Mouse (Mus musculus) right cerebral cortex, postnatal 14 days (tissue): ENCODE data around the gene Agbl5.

Experiments used
- DNase-seq: peaks from one replicate; pipeline ENCODE4 v3.0.0; 2022

The Agbl5 gene

GRCm38 (mm10) chr5:30921256-30922033 is 33.0 kb downstream of the Agbl5 start, which contains the start of gene Khk:
TSS of gene Khk (plus strand) at chr5:30921431.
- DNase-seq: peak; percentile 94

GRCm38 (mm10) chr5:30922581-30923041 is 34.1 kb downstream of the Agbl5 start:
- no peak for DNase-seq

GRCm38 (mm10) chr5:30923119-30923518 is 34.6 kb downstream of the Agbl5 start:
- no peak for DNase-seq

- no peak for DNase-seq
Measured at GRCm38 (mm10) chr5:30924614-30925013, 36.1 kb downstream of the Agbl5 start.

DNA sequence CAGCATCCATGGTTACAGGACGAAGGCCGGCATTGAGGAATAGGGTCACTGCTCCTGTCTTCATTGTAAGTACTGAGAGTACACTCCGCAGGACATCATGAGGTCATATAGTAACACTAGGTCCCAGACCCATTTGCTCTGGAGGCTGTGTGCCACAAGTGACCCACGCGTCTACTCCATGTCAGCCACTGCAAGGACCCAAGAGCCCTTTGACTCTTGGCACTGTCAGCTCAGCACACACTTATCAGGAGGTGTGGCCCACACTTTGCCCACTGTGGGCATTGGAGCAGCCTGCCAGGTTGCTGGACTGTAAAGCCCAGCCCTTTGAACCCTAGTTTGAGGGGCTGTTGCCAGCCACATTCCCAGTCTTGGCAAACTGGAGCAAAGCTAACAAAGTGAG is 36.7 kb downstream of the Agbl5 start:
- no peak for DNase-seq

- no peak for DNase-seq
Measured at GRCm38 (mm10) chr5:30926073-30926472, 37.6 kb downstream of the Agbl5 start.

GRCm38 (mm10) chr5:30927945-30928529 is 39.5 kb downstream of the Agbl5 start:
- peak; percentile 46 for DNase-seq

DNA sequence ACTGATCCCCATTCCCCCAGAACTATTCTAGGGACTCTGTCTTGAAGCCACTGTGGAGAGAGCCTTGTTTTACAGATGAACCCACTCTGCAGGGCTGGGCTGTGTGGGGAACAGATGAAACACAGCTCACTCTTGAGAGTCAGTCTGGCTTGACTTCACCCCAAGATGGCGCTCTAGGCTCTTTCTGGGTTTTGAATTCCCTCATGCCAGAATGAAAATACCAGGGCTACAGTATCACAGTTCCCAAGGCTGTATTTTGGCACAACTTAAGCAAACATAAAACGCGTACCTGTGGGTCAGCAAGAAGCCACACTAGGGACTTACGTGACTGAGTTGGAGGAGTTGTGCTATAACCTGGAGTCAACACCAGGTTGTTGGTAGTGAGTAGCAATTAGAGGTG is 41.6 kb downstream of the Agbl5 start:
- peak; percentile 86 for DNase-seq

DNA sequence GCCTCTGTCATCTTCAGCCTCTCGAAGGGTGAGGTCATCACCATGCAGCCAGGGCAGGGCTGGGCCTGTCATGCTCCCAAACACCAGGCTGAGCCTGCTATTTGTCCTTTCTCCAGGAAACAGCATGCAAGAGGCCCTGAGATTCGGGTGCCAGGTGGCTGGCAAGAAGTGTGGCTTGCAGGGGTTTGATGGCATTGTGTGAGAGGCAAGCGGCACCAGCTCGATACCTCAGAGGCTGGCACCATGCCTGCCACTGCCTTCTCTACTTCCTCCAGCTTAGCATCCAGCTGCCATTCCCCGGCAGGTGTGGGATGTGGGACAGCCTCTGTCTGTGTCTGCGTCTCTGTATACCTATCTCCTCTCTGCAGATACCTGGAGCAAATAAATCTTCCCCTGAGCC is 42.4 kb downstream of the Agbl5 start:
- no peak for DNase-seq

- DNase-seq: no peak
Measured at GRCm38 (mm10) chr5:30931378-30931777, 42.9 kb downstream of the Agbl5 start.

DNA sequence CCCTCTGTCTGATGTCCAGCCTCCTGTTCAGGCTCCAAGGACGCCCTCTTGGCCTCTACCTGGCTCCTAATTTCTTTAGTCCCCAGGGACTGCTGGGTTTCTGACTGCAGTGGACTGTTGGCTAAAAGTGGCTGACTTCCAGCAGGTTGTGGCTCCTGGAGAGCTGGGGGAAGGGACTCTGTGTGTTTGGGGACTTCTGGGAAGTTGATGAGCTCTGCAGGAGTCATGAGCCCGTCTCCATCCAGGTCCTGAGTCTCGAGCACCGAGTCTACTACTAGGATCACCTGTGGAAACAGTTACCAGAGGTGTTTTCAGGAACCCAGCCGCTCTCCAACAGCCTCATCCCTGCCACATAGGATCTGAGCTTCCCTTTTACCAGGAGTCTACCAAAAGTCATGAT is 45.2 kb downstream of the Agbl5 start:
- no peak for DNase-seq

- no peak for DNase-seq
Measured at GRCm38 (mm10) chr5:30934725-30935461, 46.4 kb downstream of the Agbl5 start.

GRCm38 (mm10) chr5:30943004-30943403 is 54.5 kb downstream of the Agbl5 start:
- DNase-seq: no peak

DNA sequence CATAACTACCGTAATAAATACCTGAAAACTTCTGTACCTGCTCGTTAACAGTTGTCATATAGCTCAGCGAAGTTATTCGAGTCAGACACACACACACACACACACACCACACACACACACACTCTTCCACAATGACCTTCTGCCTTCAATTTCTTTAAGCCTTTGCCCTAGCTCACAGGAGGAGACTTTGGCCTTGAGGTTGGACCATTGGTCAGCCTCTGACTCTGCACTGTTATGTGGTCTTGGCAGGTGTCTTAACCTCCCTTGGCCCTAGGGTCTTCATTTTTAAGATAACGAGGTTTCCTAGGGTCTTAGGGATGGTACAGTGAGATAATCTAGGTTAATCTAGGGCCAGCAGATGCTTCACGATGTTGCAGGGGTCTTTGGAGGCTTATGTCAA is 55.9 kb downstream of the Agbl5 start:
- DNase-seq: no peak

DNA sequence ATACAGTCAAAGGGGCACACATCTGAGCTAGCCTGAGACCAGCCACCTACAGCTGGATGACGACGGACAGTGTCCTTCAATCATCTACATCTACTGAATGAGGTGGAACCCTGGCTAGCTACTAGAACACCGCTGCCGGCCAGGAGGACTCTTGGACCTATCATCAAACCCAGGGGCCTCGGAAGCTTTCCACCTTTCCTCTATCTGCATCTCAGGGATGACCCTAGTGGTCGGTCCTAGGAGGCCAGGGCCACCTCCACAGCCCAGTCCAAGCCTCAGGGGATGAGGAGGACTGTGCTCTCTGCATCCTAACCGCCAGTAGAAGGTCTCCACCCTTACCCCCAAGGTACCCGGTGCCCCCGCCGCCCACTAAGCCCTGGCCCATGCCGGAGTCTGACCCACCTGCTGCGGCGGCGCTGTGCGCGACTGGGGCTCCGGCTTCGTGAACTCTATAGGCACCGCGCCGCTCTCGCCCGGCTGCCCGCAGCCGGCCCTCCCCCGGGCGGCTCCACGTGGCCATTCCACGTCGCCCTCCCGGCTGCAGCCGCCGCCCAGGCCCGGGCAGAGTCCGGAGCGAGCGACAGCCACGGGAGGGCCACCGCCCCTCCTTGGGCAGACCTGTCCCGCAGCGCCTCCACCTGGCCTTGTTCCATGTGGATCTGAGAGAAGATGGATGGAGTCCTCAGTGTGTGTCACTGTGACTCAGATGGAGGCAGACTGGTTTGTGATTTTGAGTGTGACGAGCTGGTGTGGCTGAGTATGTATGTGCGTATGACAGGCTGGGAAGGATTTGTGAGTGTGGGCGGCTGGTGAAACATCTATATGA is 56.7 kb downstream of the Agbl5 start, which contains the start of gene Cgref1:
Cgref1 (minus strand) TSS at position 636 of the 826 bp plus-strand sequence.
- peak; percentile 76 for DNase-seq

GRCm38 (mm10) chr5:30948620-30949019 is 60.1 kb downstream of the Agbl5 start:
- DNase-seq: no peak

DNA sequence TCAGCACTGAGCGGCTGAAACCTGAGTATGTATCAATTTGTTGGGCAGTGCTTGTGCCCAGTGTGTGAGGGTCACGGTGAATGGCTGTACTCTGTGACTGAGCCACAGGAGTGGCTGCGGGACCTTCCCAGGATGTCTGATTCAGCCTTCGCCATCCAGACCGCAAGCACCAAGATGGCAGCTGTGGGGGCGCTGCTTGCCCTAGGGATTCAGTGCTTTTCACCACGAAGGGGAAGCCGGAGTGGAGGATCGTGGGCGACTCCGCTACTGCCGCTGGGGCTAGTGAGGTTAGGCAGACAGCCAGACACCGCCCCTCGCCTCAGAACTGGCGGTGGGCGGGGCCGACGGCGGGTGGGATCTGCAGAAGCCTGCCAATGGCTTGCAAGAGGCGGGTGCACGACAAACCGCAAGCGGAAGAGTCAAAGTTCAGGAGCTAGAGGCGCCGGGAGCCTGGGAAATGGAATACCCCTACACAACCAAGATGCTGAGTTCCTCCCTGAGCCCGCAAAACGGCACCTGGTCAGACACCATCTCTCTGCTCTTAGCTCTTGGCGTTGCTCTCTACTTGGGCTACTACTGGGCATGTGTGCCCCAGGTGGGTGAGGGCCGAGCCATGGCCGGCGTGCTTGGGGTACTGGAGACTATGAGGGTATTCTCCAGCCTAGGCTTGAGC is 61.3 kb downstream of the Agbl5 start:
- peak; percentile 95 for DNase-seq

- DNase-seq: no peak
Measured at GRCm38 (mm10) chr5:30950451-30950850, 62.0 kb downstream of the Agbl5 start.

GRCm38 (mm10) chr5:30950922-30951321 is 62.4 kb downstream of the Agbl5 start:
- no peak for DNase-seq

- no peak for DNase-seq
Measured at GRCm38 (mm10) chr5:30951706-30952105, 63.2 kb downstream of the Agbl5 start.

GRCm38 (mm10) chr5:30952551-30952950 is 64.1 kb downstream of the Agbl5 start:
- no peak for DNase-seq

GRCm38 (mm10) chr5:30954065-30954464 is 65.6 kb downstream of the Agbl5 start:
- DNase-seq: no peak
